Mouse (Mus musculus) thymus, adult 2 months (tissue): Measurements from ENCODE around the gene E130114P18Rik. TPM values are rescaled to one million over a fixed set of nuclear protein-coding genes. Genes with fewer than 3 reads are reported as not detected.

Source experiments
- DNase-seq: peaks from one replicate; pipeline ENCODE4 v3.0.0; 2021
- H3K27ac ChIP-seq: fragments of 200-500 bp; 2 replicates; pipeline ENCODE4 v1.5.1; 2012; ENCODE audit warnings: low read length, control low read depth; ENCODE audit not compliant: control insufficient read depth, insufficient read depth
- H3K27me3 ChIP-seq: fragments of 200-500 bp; 2 replicates; pipeline ENCODE4 v1.6.1; 2012; ENCODE audit warnings: mild to moderate bottlenecking, low read length, moderate library complexity, mixed read lengths; ENCODE audit not compliant: control insufficient read depth, insufficient read depth
- H3K36me3 ChIP-seq: fragments of 200-500 bp; 2 replicates; pipeline ENCODE4 v1.6.1; 2012; ENCODE audit warnings: mild to moderate bottlenecking, low read length, moderate library complexity; ENCODE audit not compliant: control insufficient read depth, insufficient read depth
- H3K4me1 ChIP-seq: fragments of 200-500 bp; replicated peaks from 2 replicates; pipeline ENCODE4 v1.6.1; 2012; ENCODE audit warnings: low read length; ENCODE audit not compliant: control insufficient read depth, insufficient read depth
- H3K4me3 ChIP-seq: fragments of 200-500 bp; 2 replicates; pipeline ENCODE4 v1.5.1; 2012; ENCODE audit warnings: mild to moderate bottlenecking, low read length, control low read depth, moderate library complexity; ENCODE audit not compliant: control insufficient read depth, insufficient read depth
- CTCF ChIP-seq: fragments of 200-500 bp; IDR thresholded peaks from 2 replicates; pipeline ENCODE4 v1.5.1; 2012; ENCODE audit warnings: mild to moderate bottlenecking, control low read depth, low read length, moderate library complexity, borderline replicate concordance; ENCODE audit not compliant: control insufficient read depth, poor library complexity, insufficient read depth; ENCODE audit errors: extremely low read depth
- POLR2A ChIP-seq: fragments of 200-500 bp; IDR thresholded peaks from 2 replicates; pipeline ENCODE4 v1.6.1; 2012; ENCODE audit warnings: mild to moderate bottlenecking, low read length, control low read depth, moderate library complexity; ENCODE audit not compliant: control insufficient read depth, poor library complexity, insufficient read depth; ENCODE audit errors: extremely low read depth
- WGBS: fragments of 180-500 bp; shearing (Covaris S2); methylation state at CpG from one replicate; pipeline ENCODE4 v1.1.7; 2018; 5-methylcytosine and 5-hydroxymethylcytosine counted together
- polyA plus RNA-seq: library from polyadenylated mRNA; depleted of rRNA; stranded (reverse); fragments of >200 nt; gene quantifications from 2 replicates; pipeline ENCODE4 v1.2.3, GENCODE M21; 2012

E130114P18Rik gene
- polyA plus RNA-seq, 1 experiment, result 0.09 TPM

- H3K36me3 ChIP-seq, result no peaks in the 10 kb centered on the region
- no peak for TF ChIP-seq POLR2A
- TF ChIP-seq CTCF, result no peak
- no peak overlapping the region for H3K27ac ChIP-seq
These were observed 42.8 kb upstream of the E130114P18Rik start for GRCm38 (mm10) chr4:97820474-97821259.

GRCm38 (mm10) chr4:97819101-97819500, 41.2 kb upstream of the E130114P18Rik start:
- Histone ChIP-seq H3K27ac (no peak overlapping the region), H3K4me3 (no peak overlapping the region), H3K4me1 (no peaks in the 10 kb centered on the region), H3K36me3 (no peaks in the 10 kb centered on the region), H3K27me3 (no peaks in the 10 kb centered on the region)
- WGBS, result 91% methylated on average over 8 of the region's 8 CpGs
- TF ChIP-seq CTCF (no peak), POLR2A (no peak)
- DNase-seq, result no peak

More at GRCm38 (mm10) chr4:97820474-97821259, 42.8 kb upstream of the E130114P18Rik start:
- DNase-seq, result no peak
- Histone ChIP-seq H3K4me3 (no peak overlapping the region), H3K27me3 (no peaks in the 10 kb centered on the region), H3K4me1 (no peaks in the 10 kb centered on the region)
- 96% methylated on average over 4 of the region's 4 CpGs for WGBS

- no peaks in the 10 kb centered on the region for H3K36me3 ChIP-seq
These were observed 40.6 kb upstream of the E130114P18Rik start for GRCm38 (mm10) chr4:97818498-97818897.

GRCm38 (mm10) chr4:97817741-97818140, 39.9 kb upstream of the E130114P18Rik start:
- no peaks in the 10 kb centered on the region for H3K36me3 ChIP-seq
- WGBS, result 96% methylated on average over 1 of the region's 1 CpGs
- H3K4me1 ChIP-seq, result no peaks in the 10 kb centered on the region
- no peaks in the 10 kb centered on the region for H3K27me3 ChIP-seq
- no peak overlapping the region for H3K27ac ChIP-seq
- TF ChIP-seq CTCF, result no peak
- no peak for TF ChIP-seq POLR2A
- no peak for DNase-seq
- H3K4me3 ChIP-seq, result no peak overlapping the region

More at GRCm38 (mm10) chr4:97818498-97818897, 40.6 kb upstream of the E130114P18Rik start:
- no peak for DNase-seq
- Histone ChIP-seq H3K4me1 (no peaks in the 10 kb centered on the region), H3K27me3 (no peaks in the 10 kb centered on the region), H3K4me3 (no peak overlapping the region), H3K27ac (no peak overlapping the region)
- no peak for TF ChIP-seq POLR2A
- TF ChIP-seq CTCF, result no peak
- 92% methylated on average over 3 of the region's 3 CpGs for WGBS

- no peak overlapping the region for H3K27ac ChIP-seq
- H3K4me1 ChIP-seq, result no peaks in the 10 kb centered on the region
- H3K36me3 ChIP-seq, result no peaks in the 10 kb centered on the region
- TF ChIP-seq POLR2A, result no peak
- no peak for TF ChIP-seq CTCF
- DNase-seq, result no peak
- no peaks in the 10 kb centered on the region for H3K27me3 ChIP-seq
- WGBS, result 89% methylated on average over 3 of the region's 3 CpGs
- no peak overlapping the region for H3K4me3 ChIP-seq
These were observed 38.9 kb upstream of the E130114P18Rik start for GRCm38 (mm10) chr4:97816753-97817152.

- H3K36me3 ChIP-seq, result no peaks in the 10 kb centered on the region
- H3K27ac ChIP-seq, result no peak overlapping the region
- H3K27me3 ChIP-seq, result no peaks in the 10 kb centered on the region
- TF ChIP-seq CTCF, result no peak
- TF ChIP-seq POLR2A, result no peak
- DNase-seq, result no peak
- no peaks in the 10 kb centered on the region for H3K4me1 ChIP-seq
- no peak overlapping the region for H3K4me3 ChIP-seq
These were observed 38.1 kb upstream of the E130114P18Rik start for GRCm38 (mm10) chr4:97816001-97816400.
